Mouse (Mus musculus) adrenal gland, postnatal 25 days (tissue): ENCODE results near the gene Rint1. TPM values are rescaled to one million over a fixed set of nuclear protein-coding genes. Genes with fewer than 3 reads are reported as not detected.

Experiments used
- DNase-seq: peaks from one replicate; pipeline ENCODE4 v3.0.0; 2021; ENCODE audit warnings: mixed read lengths
- total RNA-seq: library from RNA; stranded (reverse); gene quantifications from 2 replicates; pipeline ENCODE4 v1.2.3, GENCODE M21; 2021

The Rint1 gene
- total RNA-seq, 1 experiment from 2014 or later = 22.8 TPM

GRCm38 (mm10) chr5:23864054-23864965 lies 76.8 kb downstream of the Rint1 start:
- no peak for DNase-seq

DNA sequence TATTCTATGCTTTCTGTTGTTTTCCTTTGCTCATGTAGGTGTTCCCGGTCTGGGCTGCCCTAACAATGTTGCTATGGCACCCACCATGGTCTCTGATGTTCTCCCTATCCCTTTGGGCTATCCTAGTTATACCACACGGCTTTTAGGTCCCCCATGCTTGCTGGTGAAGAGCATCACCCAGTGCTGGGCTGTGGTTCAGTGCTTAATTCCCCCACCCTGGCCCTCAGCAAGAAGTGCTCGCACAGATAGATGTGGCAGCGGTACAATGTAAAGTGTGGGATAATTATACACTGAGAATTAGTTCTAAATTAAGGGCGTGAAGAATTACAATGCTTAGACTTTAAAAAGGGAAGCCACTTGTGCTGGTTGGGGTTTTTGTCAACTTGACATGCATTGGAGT lies 78.4 kb downstream of the Rint1 start:
- DNase-seq = no peak

Other genes starting within 250 kb of the Rint1 start
- 38.9 and 57.0 TPM in 2 replicates for gene Srpk2, start 103.1 kb upstream of the Rint1 start, total RNA-seq
- 23.7 and 27.3 TPM in 2 replicates for gene Pus7, start 4.0 kb upstream of the Rint1 start, total RNA-seq
- 99.7 and 118 TPM in 2 replicates for gene Tomm7, start 56.5 kb downstream of the Rint1 start, total RNA-seq
- 98.2 and 127 TPM in 2 replicates for gene Fam126a, start 243.0 kb downstream of the Rint1 start, total RNA-seq